Mouse (Mus musculus) heart, postnatal 0 days (tissue): ENCODE measurements around the gene Afg1l.

ENCODE experiments used
- CTCF ChIP-seq: IDR thresholded peaks from 2 replicates; pipeline ENCODE4 v1.5.1; 2016; ENCODE audit warnings: antibody characterized with exemption, control low read depth, low read depth
- EP300 ChIP-seq: IDR thresholded peaks from 2 replicates; pipeline ENCODE4 v1.6.1; 2016; ENCODE audit warnings: antibody characterized with exemption, low read depth

DNA sequence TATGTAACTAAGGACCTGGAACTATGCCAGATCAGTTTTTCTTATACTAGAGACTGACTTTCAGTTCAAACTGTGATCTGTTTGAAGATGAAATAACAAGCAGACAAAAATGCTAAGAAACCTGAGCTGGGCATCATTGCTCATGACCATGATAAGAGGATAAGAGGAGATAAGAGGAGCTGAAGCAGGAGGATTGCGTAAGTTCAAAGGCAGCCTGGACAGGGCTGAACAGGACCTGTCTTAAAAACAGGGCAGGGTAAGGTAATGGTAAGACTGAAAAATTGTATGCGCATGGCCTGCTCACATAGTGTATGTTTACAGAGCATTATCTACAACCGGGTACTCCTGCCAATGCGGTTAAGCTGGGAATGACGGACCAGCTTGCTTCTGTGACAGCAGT lies 130.4 kb downstream of the Afg1l start:
- TF ChIP-seq CTCF (no peak), EP300 (no peak)
